Mouse (Mus musculus) adrenal gland, postnatal 25 days (tissue): ENCODE measurements around the gene Rnf111. TPM values are rescaled to one million over a fixed set of nuclear protein-coding genes. Genes with fewer than 3 reads are reported as not detected.

Experiments used
- DNase-seq: peaks from one replicate; pipeline ENCODE4 v3.0.0; 2021; ENCODE audit warnings: mixed read lengths
- microRNA-seq, 2 experiments: library from miRNA; unstranded; fragments of <30 nt; microRNA quantifications; one replicate each; pipeline ENCODE4 v1.2.0; 2021
- total RNA-seq: library from RNA; stranded (reverse); gene quantifications from 2 replicates; pipeline ENCODE4 v1.2.3, GENCODE M21; 2021

Rnf111 gene
- total RNA-seq, 1 experiment from 2014 or later: 41.8 TPM

DNA sequence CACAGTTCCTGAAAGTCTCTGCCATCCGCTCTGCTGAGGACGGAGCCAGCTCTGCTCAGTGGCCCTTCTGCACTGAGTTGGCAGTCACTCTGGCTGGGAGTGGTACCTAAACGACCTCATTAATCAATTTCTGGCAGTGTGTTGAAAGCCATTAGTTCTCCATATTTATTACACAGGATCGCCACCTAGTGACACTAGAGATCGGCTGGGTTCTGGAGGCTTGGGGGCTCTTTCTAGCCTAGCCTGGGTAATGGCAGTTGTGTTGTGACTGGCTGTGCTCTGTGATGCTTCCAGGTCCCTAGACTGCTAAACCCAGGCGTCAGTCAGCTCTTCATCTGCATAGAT is 111.0 kb downstream of the Rnf111 start:
- DNase-seq: peak; percentile 35

- DNase-seq: no peak
Measured at GRCm38 (mm10) chr9:70391660-70392562, 111.6 kb downstream of the Rnf111 start.

GRCm38 (mm10) chr9:70391042-70391441 is 112.5 kb downstream of the Rnf111 start:
- DNase-seq: no peak

DNA sequence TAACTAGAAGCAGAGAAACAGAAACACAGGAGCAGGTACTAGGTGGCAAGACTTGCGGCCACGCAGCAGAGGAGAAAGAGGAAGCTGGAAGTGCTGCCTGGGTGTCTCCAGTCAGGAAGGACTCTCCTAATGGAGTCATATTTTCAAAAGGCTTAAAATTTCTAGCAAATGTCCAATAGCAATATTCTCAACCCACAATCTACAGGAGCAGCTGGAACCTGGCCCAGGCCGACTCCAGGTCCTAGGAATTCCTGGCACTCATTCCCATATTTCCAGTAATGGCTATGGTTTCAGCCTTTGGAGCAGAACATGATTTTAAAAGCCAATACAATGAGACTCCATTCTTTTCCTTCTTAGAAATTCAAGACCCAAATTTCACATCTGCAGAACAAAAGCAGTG is 114.0 kb downstream of the Rnf111 start:
- DNase-seq: no peak

DNA sequence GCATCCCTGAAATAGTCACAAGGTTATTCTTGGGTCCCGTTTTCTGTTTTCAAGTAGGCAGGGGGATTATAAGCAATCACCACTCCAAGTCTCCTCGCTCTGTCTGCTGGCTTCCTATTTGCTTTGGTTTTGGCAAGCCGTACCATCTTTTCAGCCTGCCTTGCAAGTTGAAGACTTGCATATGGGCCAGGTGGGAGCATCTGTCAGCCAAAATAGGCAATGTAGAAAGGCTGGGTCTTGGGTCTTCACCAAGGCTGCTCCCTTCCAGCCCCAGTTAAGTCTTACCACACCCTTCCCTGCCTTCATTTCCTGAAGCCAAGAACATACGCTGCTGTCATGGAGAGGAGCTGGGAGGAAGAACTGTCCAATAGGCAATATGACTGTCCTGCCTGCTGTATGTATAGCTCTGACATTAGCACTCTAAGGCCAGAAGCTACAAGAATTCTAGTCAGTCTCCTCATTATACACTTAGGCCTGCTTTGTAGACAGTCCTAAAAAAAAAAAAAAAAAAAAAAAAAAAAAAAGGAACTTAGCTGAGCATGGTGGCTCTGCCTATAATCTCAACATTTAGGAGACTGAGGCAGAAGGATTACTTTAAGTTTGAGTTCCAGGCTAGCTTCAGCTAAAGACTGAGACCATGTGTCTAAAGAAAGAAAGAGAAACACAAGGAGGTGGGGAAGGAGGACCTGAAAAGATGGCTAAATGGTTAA is 116.0 kb downstream of the Rnf111 start:
- DNase-seq: no peak

DNA sequence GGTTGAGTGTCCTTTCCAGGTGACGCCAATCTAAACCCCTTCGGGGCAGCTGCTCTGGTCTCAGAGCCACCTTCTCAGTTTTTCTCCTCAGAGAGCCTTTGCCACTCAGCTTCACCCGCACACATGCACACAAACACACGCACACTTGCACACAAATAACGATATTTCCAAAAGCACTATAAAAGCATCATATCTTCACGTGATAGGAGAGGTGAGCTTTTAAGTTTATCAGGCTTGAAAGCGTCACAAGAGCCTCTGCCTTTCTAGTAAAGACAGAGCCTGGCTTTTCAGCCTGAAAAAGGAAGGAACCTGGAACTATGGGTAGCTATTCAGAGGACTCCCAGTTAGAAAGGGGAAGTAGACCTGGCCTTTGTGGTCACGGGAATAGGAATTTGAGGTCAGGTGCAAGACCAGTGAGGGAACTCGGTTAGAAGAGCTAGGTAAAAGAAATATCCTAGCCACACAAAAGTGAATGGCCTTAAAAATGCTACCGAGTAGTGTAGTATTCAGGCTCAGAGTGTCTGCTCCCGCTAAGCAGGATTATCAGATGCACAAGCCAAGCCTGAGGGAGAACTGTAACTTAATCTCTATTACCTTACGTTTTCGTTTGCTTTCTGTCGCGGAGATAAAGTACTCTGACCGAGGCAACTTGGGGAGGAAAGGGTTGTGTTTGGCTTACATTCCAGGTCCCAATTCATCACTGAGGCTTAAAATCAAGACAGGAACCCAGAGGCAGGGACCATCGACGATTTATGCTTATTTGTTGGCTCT is 118.4 kb downstream of the Rnf111 start:
- DNase-seq: no peak

DNA sequence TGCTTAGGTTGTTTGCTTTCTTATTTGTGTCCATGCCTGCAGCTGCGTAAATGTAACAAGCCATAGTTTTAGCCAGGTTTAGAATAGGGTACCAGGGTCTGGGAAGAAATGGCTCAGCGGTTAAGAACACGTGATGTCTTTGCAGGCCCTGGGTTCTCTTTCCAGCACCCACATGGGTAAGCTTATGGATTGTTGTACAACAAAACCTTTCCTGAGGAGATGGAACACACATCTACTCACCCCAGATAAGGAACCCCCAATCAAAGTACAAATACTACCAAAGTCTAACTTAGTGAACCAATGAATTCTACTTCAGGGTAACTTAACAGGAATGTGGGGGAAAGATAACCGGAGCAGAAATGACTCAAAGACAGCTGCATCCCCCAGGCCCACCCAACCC is 119.0 kb downstream of the Rnf111 start:
- no peak for DNase-seq

GRCm38 (mm10) chr9:70383750-70384149 is 119.8 kb downstream of the Rnf111 start:
- no peak for DNase-seq

DNA sequence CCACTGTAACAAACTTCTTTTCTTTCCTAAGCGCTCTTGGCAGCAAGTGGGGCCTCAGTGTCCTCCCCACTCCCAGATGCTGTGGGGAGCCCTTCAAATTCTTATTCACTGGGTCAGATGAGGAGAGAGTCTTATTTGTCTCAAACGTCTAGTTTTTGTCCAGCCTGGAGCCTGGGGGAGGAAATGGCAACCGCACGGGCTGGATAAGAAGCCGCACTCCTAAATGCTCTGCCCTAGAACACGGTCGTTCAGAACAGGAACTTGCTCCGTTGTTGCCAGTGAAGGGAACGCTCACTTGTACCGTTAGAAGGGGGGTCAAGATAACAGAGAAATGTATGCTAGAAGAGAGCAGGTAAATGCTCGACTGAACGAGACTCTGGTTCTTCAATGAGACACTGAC is 121.4 kb downstream of the Rnf111 start:
- DNase-seq: no peak

- no peak for DNase-seq
Measured at GRCm38 (mm10) chr9:70379502-70380467, 123.7 kb downstream of the Rnf111 start.

Small RNA genes within 50 kb of the gene (microRNA-seq; reads per million reads assigned to microRNA genes)
- 0 to 0.69 reads per million in 2 experiments for gene Mir5626

Other genes with a start within 250 kb of the Rnf111 start
- gene Ccnb2, start 82.2 kb downstream of the Rnf111 start, total RNA-seq: 9.0 and 10.9 TPM in 2 replicates
- gene Sltm, start 39.0 kb upstream of the Rnf111 start, total RNA-seq: 39.1 and 49.7 TPM in 2 replicates
- 0.52 and 0.76 TPM in 2 replicates for gene Gm10642, start 152.5 kb upstream of the Rnf111 start, total RNA-seq
- 14.3 and 17.3 TPM in 2 replicates for gene Mindy2, start 153.4 kb upstream of the Rnf111 start, total RNA-seq
- 53.1 and 57.3 TPM in 2 replicates for gene Adam10, start 175.3 kb upstream of the Rnf111 start, total RNA-seq